Mouse (Mus musculus): ENCODE data around the gene Ptgdr. TPM values are rescaled to one million over a fixed set of nuclear protein-coding genes. Genes with fewer than 3 reads are reported as not detected.
"Not testable (repeated sequence)": the region's sequence is repeated elsewhere in the genome, so short reads cannot be mapped to it uniquely, and the experiment has no call there.

Gene Ptgdr
- not detected in 2 replicates for polyA plus RNA-seq (2015; fragmentation: Nextera tagmentation; extraction: Ambion mirVana)

DNA sequence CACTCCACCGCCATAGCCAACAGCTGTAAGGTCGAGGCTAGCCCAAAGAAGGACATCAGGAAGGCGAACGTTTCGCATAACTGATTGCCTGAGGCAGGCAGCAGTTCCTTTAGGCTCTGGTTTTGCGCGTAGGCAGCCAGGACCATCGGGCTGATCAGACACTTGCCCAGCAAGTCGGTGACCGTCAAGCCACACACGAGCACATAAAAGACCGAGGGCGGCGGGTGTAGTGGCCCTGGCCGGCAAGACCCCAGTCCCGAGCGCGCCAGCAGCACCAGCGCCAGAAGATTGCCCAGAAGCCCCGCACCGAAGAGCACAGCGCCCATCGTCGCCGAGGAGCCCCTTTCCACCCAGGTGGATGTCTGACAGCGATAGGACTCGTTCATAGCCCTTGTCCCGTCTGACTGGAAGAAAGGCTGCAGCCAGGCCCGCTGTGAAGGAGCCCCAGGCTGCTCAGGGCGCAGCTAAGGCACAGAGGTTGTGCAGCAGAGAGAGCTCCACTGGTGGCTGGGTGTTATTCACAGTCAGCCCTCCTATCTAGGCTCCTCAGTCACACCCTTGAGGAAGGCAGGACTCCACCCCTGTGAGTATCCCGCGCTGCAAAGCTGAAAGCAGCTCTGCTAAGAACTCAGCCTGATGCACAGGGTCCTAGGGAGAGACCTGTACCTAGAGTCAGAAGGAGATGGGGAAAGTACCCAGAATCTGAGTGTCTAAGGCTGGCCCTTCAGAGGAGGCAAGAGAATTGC, at the start of gene Ptgdr:
Ptgdr (minus strand) TSS at position 508 of the 746 bp plus-strand sequence.
- no peak within 1 kb of the TSS for H3K4me3 ChIP-seq (replicated peaks)
- no peaks in the 10 kb centered on the region for H3K9me3 ChIP-seq (replicated peaks)
- H3K4me2 ChIP-seq, result no peak within 1 kb of the TSS
- H3K36me3 ChIP-seq (replicated peaks), result no peaks in the 10 kb centered on the region
- peaks cover 34% of the 10 kb centered on the region for H3K27me3 ChIP-seq
- ATAC-seq (ENCODE audit: insufficient read depth), result no peak
- 2% methylated on average over 32 of the region's 32 CpGs for WGBS (ENCODE audit: insufficient replicate concordance)
- H3K9ac ChIP-seq, result no peak within 1 kb of the TSS
- H3K4me1 ChIP-seq (replicated peaks), result no peaks in the 10 kb centered on the region
- H3K27ac ChIP-seq (replicated peaks), result no peak within 1 kb of the TSS

DNA sequence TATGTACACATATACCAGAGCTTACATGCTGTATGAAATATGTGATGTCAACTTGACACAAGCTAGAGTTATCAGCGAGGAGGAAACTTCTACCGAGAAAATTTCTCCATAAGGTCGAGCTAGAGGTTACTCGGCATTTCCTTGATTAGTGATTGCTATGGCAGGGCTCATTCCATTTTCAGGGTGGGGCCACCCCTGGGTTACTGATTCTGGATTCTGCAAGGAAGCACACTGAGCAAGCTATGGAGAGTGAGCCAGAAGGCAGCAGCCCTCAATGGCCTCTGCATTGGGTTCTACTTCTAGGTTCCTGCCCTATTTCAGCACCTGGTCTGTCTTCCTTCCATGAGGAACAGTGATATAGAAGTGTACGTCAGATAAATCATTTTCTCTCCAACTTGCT, 48.6 kb upstream of the Ptgdr start:
- H3K27ac ChIP-seq (replicated peaks), result no peak overlapping the region
- no peaks in the 10 kb centered on the region for H3K9me3 ChIP-seq (replicated peaks)
- H3K4me2 ChIP-seq, result no peak overlapping the region
- H3K9ac ChIP-seq, result no peak overlapping the region
- ATAC-seq (ENCODE audit: insufficient read depth), result no peak
- H3K27me3 ChIP-seq, result no peaks in the 10 kb centered on the region
- no peak overlapping the region for H3K4me3 ChIP-seq (replicated peaks)
- 61% methylated on average over 5 of the region's 5 CpGs for WGBS (ENCODE audit: insufficient replicate concordance)
- no peaks in the 10 kb centered on the region for H3K36me3 ChIP-seq (replicated peaks)
- H3K4me1 ChIP-seq (replicated peaks), result no peaks in the 10 kb centered on the region

DNA sequence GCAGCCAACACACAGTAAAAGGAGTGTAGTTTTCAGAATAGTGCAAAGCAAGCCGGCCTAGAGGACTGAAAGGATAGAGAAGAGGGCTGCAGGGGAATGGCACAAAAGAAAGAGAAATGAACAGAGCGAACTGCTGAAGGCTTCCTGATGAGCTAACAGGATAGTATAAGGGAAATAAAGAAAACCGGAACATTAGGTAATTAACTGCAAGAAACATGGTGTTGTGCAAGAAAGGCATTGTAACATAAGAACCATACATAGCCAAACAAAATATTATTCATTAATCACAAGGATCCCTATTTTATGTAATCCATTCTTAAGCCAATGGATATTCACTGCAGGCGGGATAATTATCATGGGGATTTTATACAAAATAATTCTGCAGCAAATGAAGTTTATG, 45.0 kb upstream of the Ptgdr start:
- 61% methylated on average over 4 of the region's 4 CpGs for WGBS (ENCODE audit: insufficient replicate concordance)
- Histone ChIP-seq H3K27me3 (no peaks in the 10 kb centered on the region), H3K9ac (no peak overlapping the region), H3K36me3 (replicated peaks) (no peaks in the 10 kb centered on the region), H3K9me3 (replicated peaks) (no peaks in the 10 kb centered on the region), H3K4me2 (no peak overlapping the region), H3K4me1 (replicated peaks) (no peaks in the 10 kb centered on the region), H3K4me3 (replicated peaks) (no peak overlapping the region), H3K27ac (replicated peaks) (no peak overlapping the region)
- no peak for ATAC-seq (ENCODE audit: insufficient read depth)

DNA sequence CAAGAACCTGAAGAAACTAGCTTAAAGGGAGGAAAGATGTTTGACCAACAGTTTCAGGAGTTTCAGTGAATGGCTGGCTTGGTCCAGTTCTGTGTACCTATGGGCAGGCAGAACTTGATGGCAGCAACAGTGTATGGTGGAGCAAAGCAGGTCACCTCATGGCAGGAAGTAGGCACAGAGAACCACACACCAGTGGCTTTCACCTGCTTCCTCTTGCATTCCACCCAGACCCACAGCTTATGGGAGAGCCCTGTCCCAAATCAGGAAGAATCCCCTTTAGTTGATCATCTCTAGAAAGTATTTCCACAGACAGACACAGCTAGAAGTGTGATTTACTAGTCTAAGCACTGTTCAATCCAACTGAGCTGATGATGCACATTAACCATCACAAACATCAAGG, 42.6 kb upstream of the Ptgdr start:
- H3K9me3 ChIP-seq (replicated peaks); H3K4me3 ChIP-seq (replicated peaks); H3K27me3 ChIP-seq; H3K27ac ChIP-seq (replicated peaks); H3K36me3 ChIP-seq (replicated peaks); H3K4me1 ChIP-seq (replicated peaks); ATAC-seq (ENCODE audit: insufficient read depth); H3K4me2 ChIP-seq; H3K9ac ChIP-seq: not testable (repeated sequence)

DNA sequence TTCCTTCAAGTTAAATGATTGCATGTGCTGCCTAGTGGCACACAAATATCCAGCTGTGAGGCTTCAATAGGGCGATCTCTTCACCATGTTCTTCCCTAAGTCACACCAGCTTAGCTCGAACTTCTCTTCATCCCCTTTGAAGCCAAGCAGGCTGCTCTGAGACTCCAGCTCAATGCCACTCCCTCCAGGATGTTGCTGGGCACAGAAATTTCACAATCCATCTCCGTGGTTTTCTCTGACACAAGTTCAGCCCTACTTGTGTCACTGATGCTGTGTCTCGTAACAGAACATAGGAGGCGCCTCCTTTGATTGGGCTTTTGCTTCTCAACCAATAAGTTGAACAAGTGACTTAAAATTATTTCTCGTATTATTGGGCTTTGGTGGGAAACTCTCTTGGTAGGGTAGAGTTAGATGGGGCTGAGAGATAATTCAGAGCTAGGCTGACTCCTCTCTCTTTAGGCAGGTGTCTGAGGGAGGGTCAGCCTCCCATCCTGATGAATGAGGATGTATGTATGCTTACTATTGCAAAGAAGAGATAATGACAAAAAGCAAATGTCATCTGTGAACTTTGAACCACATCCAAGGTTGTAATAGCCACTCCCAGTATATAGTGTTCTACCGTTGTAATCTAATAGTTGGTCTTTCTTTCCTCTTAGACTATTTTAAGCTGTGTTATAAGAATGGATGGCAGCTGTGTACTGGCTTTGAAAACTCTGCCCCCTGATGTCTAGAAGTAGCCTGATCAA, 32.4 kb upstream of the Ptgdr start:
- no peak overlapping the region for H3K4me3 ChIP-seq (replicated peaks)
- no peaks in the 10 kb centered on the region for H3K27me3 ChIP-seq
- WGBS (ENCODE audit: insufficient replicate concordance), result 47% methylated on average over 7 of the region's 7 CpGs
- no peak overlapping the region for H3K27ac ChIP-seq (replicated peaks)
- no peaks in the 10 kb centered on the region for H3K36me3 ChIP-seq (replicated peaks)
- H3K9ac ChIP-seq, result no peak overlapping the region
- no peak overlapping the region for H3K4me2 ChIP-seq
- H3K9me3 ChIP-seq (replicated peaks), result no peaks in the 10 kb centered on the region
- H3K4me1 ChIP-seq (replicated peaks), result no peaks in the 10 kb centered on the region
- ATAC-seq (ENCODE audit: insufficient read depth), result no peak

DNA sequence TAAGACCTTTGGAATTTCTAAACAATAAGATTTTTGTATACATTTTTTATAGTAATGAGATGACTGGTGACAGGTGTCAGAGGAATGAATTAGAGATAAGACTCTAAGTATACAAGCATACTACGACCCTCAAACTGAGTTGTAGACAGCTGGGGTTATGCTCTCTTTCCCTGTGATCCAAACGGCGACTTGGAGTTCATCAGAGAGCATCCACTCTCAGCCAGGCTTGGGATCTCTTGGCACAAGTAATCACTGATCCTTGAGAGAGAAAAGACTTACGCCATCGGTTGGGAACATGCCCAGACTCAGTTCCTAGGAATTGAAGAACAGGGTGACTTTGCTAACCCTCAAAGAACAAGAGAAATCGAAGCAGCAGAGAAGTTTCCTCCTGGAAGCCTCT, 10.5 kb upstream of the Ptgdr start:
- Histone ChIP-seq H3K27me3 (no peaks in the 10 kb centered on the region), H3K4me1 (replicated peaks) (no peaks in the 10 kb centered on the region), H3K27ac (replicated peaks) (no peak overlapping the region), H3K4me2 (no peak overlapping the region), H3K9ac (no peak overlapping the region), H3K36me3 (replicated peaks) (no peaks in the 10 kb centered on the region), H3K4me3 (replicated peaks) (no peak overlapping the region), H3K9me3 (replicated peaks) (no peaks in the 10 kb centered on the region)
- ATAC-seq (ENCODE audit: insufficient read depth), result no peak
- WGBS (ENCODE audit: insufficient replicate concordance), result 59% methylated on average over 6 of the region's 6 CpGs

DNA sequence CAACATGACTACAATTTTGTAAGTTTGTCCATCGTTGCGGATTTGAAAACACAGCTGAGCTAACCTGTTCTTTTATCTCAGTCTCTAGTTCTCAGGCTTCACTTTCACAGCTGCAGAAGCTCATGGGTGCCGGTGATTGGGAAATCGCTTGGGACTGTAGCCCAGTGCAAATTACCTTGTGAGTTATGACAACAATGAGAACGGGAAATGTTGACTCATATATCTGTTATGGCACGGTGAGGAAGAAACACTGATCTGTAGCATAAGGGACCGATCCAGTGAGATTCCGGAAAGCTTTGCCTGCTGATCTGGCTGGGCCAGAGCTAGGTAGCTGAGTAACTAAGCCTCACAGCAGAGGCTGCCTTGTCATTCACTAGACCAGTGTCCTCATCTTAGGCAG, 6.5 kb upstream of the Ptgdr start:
- Histone ChIP-seq H3K4me3 (replicated peaks) (no peak overlapping the region), H3K27me3 (0 out of 2 replicates have a peak, but pooled peaks cover 1% of the 10 kb centered on the region), H3K9ac (no peak overlapping the region), H3K9me3 (replicated peaks) (no peaks in the 10 kb centered on the region), H3K36me3 (replicated peaks) (no peaks in the 10 kb centered on the region), H3K4me2 (no peak overlapping the region), H3K4me1 (replicated peaks) (no peaks in the 10 kb centered on the region), H3K27ac (replicated peaks) (no peak overlapping the region)
- ATAC-seq (ENCODE audit: insufficient read depth), result no peak
- 66% methylated on average over 8 of the region's 8 CpGs for WGBS (ENCODE audit: insufficient replicate concordance)

DNA sequence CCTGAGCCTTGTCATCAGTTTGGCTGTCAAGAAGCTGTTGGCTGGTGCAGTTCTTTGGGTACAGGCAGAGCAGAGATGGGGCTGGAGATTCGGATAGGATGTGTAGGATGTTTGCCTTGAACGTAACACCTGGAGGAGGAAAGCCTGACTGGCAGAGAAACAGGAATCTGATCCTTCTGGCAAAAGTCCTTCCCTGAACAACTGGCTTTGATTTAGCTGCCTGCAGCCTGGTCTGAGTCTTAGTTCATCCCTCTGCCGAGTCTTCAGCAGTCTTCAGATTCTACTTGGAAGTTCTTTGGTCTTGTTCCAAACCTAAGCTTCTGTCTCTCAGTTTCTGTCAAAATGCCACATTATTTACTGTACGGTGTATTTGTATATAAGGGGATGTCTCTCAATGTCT, 3.9 kb upstream of the Ptgdr start:
- Histone ChIP-seq H3K4me1 (replicated peaks) (no peaks in the 10 kb centered on the region), H3K4me3 (replicated peaks) (no peak overlapping the region), H3K36me3 (replicated peaks) (no peaks in the 10 kb centered on the region), H3K27me3 (peaks cover 27% of the 10 kb centered on the region), H3K9ac (no peak overlapping the region), H3K9me3 (replicated peaks) (no peaks in the 10 kb centered on the region), H3K27ac (replicated peaks) (no peak overlapping the region), H3K4me2 (no peak overlapping the region)
- WGBS (ENCODE audit: insufficient replicate concordance), result 49% methylated on average over 4 of the region's 4 CpGs
- ATAC-seq (ENCODE audit: insufficient read depth), result no peak

DNA sequence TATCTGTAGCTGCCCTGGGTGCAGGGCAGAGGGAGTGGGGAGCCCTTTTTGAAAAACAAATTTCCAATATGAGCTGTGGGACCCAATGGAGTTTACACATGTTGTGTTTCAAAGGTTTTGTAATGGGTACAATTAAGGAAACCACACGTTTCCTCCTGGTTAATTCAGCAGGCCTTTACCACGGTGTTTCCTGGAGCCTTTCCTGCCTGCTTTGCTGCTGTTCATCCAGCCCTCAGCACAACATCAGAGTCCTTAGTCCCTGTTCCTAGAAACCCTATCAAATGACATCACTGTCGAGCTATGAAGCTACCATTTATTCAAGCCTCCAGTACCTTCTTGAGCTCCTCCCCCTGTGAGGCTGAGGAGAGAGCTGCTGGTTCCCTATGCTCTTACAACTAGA, 2.0 kb upstream of the Ptgdr start:
- WGBS (ENCODE audit: insufficient replicate concordance), result 7% methylated on average over 3 of the region's 3 CpGs
- no peaks in the 10 kb centered on the region for H3K36me3 ChIP-seq (replicated peaks)
- H3K27ac ChIP-seq (replicated peaks), result no peak overlapping the region
- ATAC-seq (ENCODE audit: insufficient read depth), result no peak
- H3K4me3 ChIP-seq (replicated peaks), result no peak overlapping the region
- H3K9ac ChIP-seq, result no peak overlapping the region
- H3K4me1 ChIP-seq (replicated peaks), result no peaks in the 10 kb centered on the region
- peaks cover 34% of the 10 kb centered on the region for H3K27me3 ChIP-seq
- H3K9me3 ChIP-seq (replicated peaks), result no peaks in the 10 kb centered on the region
- H3K4me2 ChIP-seq, result no peak overlapping the region

DNA sequence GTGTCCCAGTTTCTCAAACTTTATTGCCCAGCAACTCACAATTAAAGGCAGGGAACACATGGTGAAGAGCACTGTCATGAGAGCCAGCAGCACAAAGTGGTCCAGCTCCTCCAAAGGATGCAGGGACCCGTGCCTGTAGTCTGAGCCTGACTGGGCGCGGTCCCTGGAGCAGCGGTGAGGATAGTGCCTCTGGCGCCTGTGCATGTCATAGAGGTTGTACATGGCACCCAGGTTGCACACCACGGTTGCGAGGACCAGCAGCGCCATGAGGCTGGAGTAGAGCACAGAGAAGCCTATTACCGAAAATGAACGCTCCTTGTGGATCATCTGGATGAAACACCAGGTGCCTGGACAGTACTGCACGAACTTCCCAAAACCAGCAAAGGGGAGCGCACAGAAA, 803 bp downstream of the Ptgdr start:
- peaks cover 34% of the 10 kb centered on the region for H3K27me3 ChIP-seq
- ATAC-seq (ENCODE audit: insufficient read depth), result no peak
- no peaks in the 10 kb centered on the region for H3K36me3 ChIP-seq (replicated peaks)
- no peaks in the 10 kb centered on the region for H3K4me1 ChIP-seq (replicated peaks)
- H3K4me3 ChIP-seq (replicated peaks), result no peak overlapping the region
- no peaks in the 10 kb centered on the region for H3K9me3 ChIP-seq (replicated peaks)
- no peak overlapping the region for H3K9ac ChIP-seq
- no peak overlapping the region for H3K4me2 ChIP-seq
- WGBS (ENCODE audit: insufficient replicate concordance), result 13% methylated on average over 12 of the region's 12 CpGs
- H3K27ac ChIP-seq (replicated peaks), result no peak overlapping the region

DNA sequence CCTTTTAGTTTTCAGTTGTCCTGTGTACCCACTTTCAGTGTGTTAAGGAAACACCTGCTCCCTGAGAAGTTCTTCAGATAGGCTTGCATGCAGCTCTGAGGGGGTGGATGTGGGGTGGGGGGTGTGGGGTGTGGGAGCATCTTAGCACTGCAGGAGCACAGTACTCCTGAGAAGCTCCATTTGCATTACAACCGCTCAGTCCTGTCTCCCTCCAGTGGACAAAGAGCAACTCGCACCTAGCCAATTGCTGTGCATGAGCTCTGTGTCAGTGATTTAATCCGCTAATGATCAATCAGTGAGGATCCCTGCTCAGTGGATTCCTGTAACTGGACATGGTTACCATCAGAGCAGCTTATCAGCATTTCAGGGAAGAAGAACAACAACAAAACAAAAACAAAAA, 8.5 kb downstream of the Ptgdr start:
- not testable (repeated sequence) for H3K36me3 ChIP-seq (replicated peaks); H3K4me1 ChIP-seq (replicated peaks); ATAC-seq (ENCODE audit: insufficient read depth); H3K9ac ChIP-seq; H3K9me3 ChIP-seq (replicated peaks); H3K27me3 ChIP-seq; H3K4me2 ChIP-seq; H3K4me3 ChIP-seq (replicated peaks); H3K27ac ChIP-seq (replicated peaks)
- 3% methylated on average over 3 of the region's 3 CpGs for WGBS (ENCODE audit: insufficient replicate concordance)
